Mouse (Mus musculus): Measurements from ENCODE around the gene Hnrnpc.
"Not testable (repeated sequence)": the region's sequence is repeated elsewhere in the genome, so short reads cannot be mapped to it uniquely, and the experiment has no call there.

The Hnrnpc gene

GRCm38 (mm10) chr14:52101285-52102157 lies 2.3 kb downstream of the Hnrnpc start:
- no peak for DNase-seq (ENCODE audit: low spot score)

GRCm38 (mm10) chr14:52100170-52100960 lies 3.5 kb downstream of the Hnrnpc start:
- DNase-seq (ENCODE audit: low spot score): no peak

GRCm38 (mm10) chr14:52099563-52099962 lies 4.3 kb downstream of the Hnrnpc start:
- no peak for DNase-seq (ENCODE audit: low spot score)

GRCm38 (mm10) chr14:52098387-52098786 lies 5.4 kb downstream of the Hnrnpc start:
- DNase-seq (ENCODE audit: low spot score): not testable (repeated sequence)

GRCm38 (mm10) chr14:52097191-52097590 lies 6.6 kb downstream of the Hnrnpc start:
- not testable (repeated sequence) for DNase-seq (ENCODE audit: low spot score)

DNA sequence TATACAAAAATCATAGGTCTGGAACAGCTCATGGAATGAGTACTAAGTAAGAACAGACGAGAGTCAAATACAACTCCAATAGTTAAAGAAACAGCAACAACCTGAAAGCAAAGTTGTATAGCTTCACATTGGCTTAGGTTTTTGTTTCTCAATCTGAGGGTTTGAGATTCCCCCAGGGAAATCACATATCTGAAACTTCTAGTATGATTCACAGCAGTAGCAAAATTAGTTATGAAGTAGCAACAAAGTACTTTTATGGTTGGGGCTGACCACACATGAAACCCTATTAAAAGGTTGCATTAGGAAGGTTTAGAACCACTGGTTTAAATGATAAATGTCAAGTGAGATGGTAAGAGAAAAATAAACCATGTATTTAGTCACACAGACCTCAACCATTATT lies 9.3 kb downstream of the Hnrnpc start:
- DNase-seq (ENCODE audit: low spot score): no peak

GRCm38 (mm10) chr14:52083083-52083482 lies 20.7 kb downstream of the Hnrnpc start:
- DNase-seq (ENCODE audit: low spot score): no peak

DNA sequence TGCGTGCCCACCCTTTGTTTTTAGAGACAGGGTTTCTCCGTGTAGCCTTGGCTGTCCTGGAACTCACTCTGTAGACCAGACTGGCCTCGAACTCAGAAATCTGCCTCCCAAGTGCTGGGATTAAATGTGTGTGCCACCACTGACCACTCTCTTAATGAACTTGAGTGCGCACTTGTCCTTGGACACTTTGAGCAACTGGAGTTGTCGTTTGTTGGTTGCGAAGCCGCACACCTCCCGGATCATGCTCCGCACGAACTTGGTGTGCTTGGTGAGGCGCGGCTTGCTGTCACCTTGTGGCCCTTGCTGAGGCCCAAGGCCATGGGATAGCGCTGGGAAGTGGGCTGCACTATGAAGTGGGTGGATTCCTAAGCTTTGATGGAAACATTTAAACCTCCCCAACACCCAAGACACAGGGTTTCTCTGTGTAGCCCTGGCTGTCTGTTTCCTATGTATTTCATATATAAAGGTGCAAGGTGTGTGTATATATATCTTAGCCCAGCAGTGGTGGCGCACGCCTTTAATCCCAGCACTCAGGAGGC lies 32.2 kb downstream of the Hnrnpc start:
- DNase-seq (ENCODE audit: low spot score): no peak

GRCm38 (mm10) chr14:52066135-52066534 lies 37.7 kb downstream of the Hnrnpc start:
- DNase-seq (ENCODE audit: low spot score): no peak

DNA sequence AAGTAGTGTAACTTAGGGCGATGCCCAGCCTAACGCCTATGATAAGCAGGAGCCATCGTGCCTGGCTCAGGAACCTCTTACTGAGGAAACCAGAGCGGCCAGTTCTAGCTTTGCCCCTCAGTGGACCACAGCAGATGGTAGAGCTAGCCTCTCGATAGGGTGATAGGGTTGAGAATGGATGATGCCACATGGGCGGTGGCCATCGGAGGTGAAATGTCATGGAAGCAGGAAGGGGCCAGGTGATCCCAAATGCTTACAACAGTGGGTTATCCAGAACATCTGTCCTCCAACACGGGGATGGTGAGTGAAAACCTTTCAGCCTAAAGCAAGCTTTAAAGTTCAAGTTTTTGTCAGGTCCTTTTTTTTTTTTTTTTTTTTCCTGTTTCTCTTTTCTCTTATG lies 42.0 kb downstream of the Hnrnpc start:
- no peak for DNase-seq (ENCODE audit: low spot score)

GRCm38 (mm10) chr14:52060800-52061199 lies 43.0 kb downstream of the Hnrnpc start:
- DNase-seq (ENCODE audit: low spot score): no peak

DNA sequence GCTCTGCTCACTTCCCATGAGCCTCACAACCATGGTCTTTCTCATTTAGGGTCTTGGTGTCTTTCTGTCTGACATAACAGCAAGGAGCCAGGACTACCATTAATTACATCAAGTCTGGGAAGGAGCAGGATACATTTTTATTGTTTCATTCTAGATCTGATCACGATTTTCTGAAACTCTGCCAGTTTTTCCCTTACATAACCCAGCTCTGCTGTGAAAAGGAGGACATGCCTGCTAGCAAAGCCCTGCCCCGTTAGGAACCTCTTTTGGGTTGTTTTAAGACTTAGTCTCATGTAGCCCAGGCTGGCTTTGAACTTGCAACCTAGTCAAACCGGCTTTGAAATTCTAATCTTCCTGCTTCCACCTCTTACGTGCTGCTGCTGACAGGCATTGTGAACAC lies 43.8 kb downstream of the Hnrnpc start:
- DNase-seq (ENCODE audit: low spot score): no peak

GRCm38 (mm10) chr14:52052720-52053119 lies 51.1 kb downstream of the Hnrnpc start:
- not testable (repeated sequence) for DNase-seq (ENCODE audit: low spot score)

DNA sequence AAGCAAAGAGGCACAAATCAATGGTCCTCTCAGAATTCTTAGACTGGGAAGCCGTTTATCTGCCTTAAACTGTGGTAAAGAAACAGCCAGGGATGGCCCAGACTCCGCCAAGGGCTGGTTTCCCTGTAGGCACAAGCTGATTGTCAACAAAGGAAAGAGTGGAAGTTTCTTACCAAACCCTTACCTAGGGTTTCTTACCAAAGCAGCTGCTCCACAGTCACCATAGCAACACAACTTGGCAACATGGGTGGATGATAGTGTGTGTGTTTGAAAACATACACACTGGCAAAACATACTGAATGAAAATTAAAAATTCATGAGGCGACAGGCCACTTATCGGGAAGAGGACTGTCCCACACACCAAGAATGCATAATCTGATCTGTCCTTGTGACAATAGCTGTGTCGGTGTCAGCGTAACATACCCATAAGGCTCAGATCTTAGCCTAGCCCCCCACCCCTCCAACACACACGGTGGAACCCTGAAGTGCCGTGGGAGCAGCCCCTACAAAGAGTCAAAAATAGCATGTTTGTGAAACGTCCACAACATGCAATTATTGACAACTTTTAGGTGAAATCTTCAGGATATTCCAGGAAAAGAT lies 57.8 kb downstream of the Hnrnpc start:
- DNase-seq (ENCODE audit: low spot score): no peak

DNA sequence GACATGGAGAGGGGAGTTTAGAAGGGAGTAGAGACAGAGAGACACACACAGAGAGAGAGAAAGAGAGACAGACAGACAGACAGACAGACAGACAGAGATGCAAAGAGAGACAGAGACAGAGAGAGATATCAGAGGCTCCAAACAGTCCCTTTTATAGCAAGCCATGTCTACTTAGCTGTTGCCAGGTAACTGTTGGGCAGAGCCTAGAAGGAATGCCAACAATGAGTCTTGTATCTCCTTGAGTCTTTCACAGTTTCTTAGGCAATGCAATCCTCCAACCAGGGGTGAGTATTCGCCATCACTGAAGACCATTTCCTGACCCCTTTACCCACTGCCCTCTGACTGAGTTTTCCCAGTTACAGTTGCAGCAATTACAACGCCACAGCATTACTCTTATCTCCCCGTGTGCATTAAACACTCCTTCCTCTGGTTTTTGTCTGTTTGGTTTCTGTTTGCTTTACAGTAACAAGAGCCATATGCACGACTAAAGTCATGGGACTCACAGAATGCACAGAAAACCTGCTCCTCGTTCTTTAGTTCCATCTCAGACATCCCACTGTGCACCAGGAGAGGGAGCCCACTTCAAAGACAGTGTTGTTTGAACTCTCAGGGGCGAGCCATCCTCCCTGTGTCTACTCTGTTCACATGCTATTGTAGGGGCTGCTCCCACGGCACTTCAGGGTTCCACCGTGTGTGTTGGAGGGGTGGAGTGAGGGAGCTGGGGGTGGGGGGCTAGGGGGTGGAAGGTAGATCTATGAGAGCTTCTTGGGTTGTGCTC lies 58.7 kb downstream of the Hnrnpc start:
- peak; percentile 31 for DNase-seq (ENCODE audit: low spot score)

DNA sequence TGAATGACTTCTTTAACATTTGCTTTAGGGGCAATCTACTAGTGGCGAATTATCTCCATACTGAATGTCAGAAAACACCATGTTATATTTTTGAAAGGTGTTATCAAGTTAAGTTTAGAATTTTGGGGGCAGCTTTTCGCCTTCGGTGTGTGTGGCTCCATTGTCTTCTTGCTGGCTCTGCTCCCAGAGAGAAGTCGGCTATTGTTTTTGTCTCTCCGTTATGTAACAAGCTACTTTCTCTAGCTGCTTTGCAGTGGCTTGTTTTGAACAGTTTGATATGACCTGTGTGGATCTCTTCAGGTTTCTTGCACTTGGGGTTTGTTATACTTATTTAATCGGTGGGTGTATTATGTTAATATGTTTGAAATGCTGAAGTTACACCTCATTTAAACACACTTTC lies 60.4 kb downstream of the Hnrnpc start:
- no peak for DNase-seq (ENCODE audit: low spot score)

DNA sequence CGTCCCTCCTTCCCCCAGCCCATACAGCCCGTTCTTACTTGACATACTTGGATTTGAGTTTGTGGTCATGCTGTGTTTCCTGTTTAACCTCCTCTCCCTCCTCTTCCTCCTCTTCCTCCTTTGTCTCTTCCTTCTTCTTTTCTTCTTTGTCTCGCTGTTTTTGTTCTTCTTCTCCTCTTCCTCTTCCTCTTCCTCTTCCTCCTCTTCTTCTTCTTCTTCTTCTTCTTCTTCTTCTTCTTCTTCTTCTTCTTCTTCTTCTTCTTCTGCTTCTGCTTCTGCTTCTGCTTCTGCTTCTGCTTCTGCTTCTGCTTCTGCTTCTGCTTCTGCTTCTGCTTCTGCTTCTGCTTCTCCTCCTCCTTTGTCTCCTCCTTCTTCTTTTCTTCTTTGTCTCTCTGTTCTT lies 61.5 kb downstream of the Hnrnpc start, which contains the start of gene Olfr221:
Gene Olfr221 (minus strand): TSS at position 101 of the 400 bp plus-strand sequence.
- DNase-seq (ENCODE audit: low spot score): not testable (repeated sequence)

GRCm38 (mm10) chr14:52039332-52039731 lies 64.5 kb downstream of the Hnrnpc start:
- DNase-seq (ENCODE audit: low spot score): no peak

DNA sequence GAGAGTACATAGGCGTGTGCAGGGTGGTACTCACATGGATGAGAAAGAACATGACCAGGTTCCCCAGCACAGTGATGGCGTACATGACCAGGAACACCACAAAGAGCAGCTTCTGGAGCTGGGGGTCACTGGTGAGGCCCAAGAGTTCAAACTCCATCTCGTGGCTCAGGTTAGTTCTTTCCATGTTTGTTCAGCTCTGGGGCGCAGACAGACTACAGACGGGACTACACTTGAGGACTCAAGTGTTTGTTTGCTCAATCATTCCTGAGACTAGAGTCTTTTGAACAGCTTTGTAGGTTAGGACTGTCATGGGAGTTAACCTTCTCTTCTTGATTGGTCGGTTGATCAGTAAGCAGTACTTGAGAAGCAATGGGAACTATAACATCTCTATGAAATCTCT lies 67.9 kb downstream of the Hnrnpc start:
- no peak for DNase-seq (ENCODE audit: low spot score)

DNA sequence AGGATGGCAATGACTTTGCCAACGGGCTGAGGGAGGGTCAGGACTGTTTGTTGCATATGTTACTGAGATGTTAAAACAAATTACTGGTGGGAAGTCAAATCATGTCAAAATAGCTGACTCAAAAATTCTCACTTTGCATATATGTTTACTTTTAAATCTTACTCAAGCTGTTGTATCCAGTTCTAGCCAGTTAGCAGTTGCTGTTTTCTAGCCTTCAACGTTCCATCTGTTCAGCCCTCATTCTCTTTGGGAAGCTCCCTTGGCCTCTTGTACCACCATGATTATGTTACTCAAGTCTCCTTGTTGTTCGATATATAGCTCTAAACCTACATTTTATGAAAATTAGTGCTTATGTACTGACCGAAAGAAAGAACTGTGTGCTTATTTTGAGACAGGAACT lies 77.5 kb downstream of the Hnrnpc start:
- no peak for DNase-seq (ENCODE audit: low spot score)

GRCm38 (mm10) chr14:52024133-52024532 lies 79.7 kb downstream of the Hnrnpc start:
- no peak for DNase-seq (ENCODE audit: low spot score)

Data from urinary bladder, postnatal 14 days (tissue).